Mouse (Mus musculus): ENCODE results near the gene Carmil3. TPM values are rescaled to one million over a fixed set of nuclear protein-coding genes. Genes with fewer than 3 reads are reported as not detected.

Gene Carmil3
- polyA plus RNA-seq (2017; shearing (Covaris generic)): 1 to 10 TPM in 1 of 2 experiments, under 1 TPM in 1; 0.97 to 1.0 TPM

GRCm38 (mm10) chr14:55490361-55491201 is at the start of gene Carmil3:
Gene Carmil3 (plus strand): TSS chr14:55490651.

GRCm38 (mm10) chr14:55478651-55479599 is 11.5 kb upstream of the Carmil3 start, which contains the start of gene Dhrs4:
Gene Dhrs4 (plus strand): TSS chr14:55478758.

GRCm38 (mm10) chr14:55510125-55510731 is 19.8 kb downstream of the Carmil3 start, which contains the start of gene Cpne6:
Gene Cpne6 (plus strand): TSS chr14:55510445.

GRCm38 (mm10) chr14:55524785-55525184 is 34.3 kb downstream of the Carmil3 start, which contains the start of gene Nrl:
Gene Nrl (minus strand): TSS chr14:55524981.

GRCm38 (mm10) chr14:55540067-55540786 is 49.8 kb downstream of the Carmil3 start, which contains the start of gene Pck2:
Gene Pck2 (plus strand): TSS chr14:55540266.

Other genes starting within 250 kb of the Carmil3 start
- 10 to 100 TPM; 46.9 to 50.3 TPM for gene Dhrs4, start 11.9 kb upstream of the Carmil3 start, polyA plus RNA-seq (2017; shearing (Covaris generic))
- gene Cpne6, start 19.8 kb downstream of the Carmil3 start, polyA plus RNA-seq (2017; shearing (Covaris generic)): under 1 TPM in 1 of 2 experiments, not detected in 1; 0.75 TPM
- under 1 TPM; 0.11 to 0.16 TPM for gene Nrl, start 34.3 kb downstream of the Carmil3 start, polyA plus RNA-seq (2017; shearing (Covaris generic))
- 10 to 100 TPM in 1 of 2 experiments, 1 to 10 TPM in 1; 9.6 to 27.7 TPM for gene Pck2, start 49.6 kb downstream of the Carmil3 start, polyA plus RNA-seq (2017; shearing (Covaris generic))
- 100 to 1,000 TPM; 127 to 137 TPM for gene Dcaf11, start 69.4 kb downstream of the Carmil3 start, polyA plus RNA-seq (2017; shearing (Covaris generic))
- 1 to 10 TPM; 2.3 to 5.0 TPM for gene A730061H03Rik, start 69.8 kb downstream of the Carmil3 start, polyA plus RNA-seq (2017; shearing (Covaris generic))
- gene Fitm1, start 85.0 kb downstream of the Carmil3 start, polyA plus RNA-seq (2017; shearing (Covaris generic)): not detected
- 1,000 to 10,000 TPM; 1,262 to 1,326 TPM for gene Psme1, start 87.5 kb downstream of the Carmil3 start, polyA plus RNA-seq (2017; shearing (Covaris generic))
- gene Emc9, start 94.7 kb downstream of the Carmil3 start, polyA plus RNA-seq (2017; shearing (Covaris generic)): 10 to 100 TPM; 29.1 to 38.6 TPM
- 1,000 to 10,000 TPM; 1,039 to 1,128 TPM for gene Psme2, start 100.5 kb downstream of the Carmil3 start, polyA plus RNA-seq (2017; shearing (Covaris generic))
- 10 to 100 TPM; 30.5 to 62.2 TPM for gene Rnf31, start 101.1 kb downstream of the Carmil3 start, polyA plus RNA-seq (2017; shearing (Covaris generic))
- 100 to 1,000 TPM; 169 to 197 TPM for gene Irf9, start 112.9 kb downstream of the Carmil3 start, polyA plus RNA-seq (2017; shearing (Covaris generic))
- gene Rec8, start 127.4 kb downstream of the Carmil3 start, polyA plus RNA-seq (2017; shearing (Covaris generic)): 1 to 10 TPM; 2.8 to 5.6 TPM
- 10 to 100 TPM; 31.1 to 45.2 TPM for gene Ipo4, start 145.3 kb downstream of the Carmil3 start, polyA plus RNA-seq (2017; shearing (Covaris generic))
- gene Gm49378, start 147.2 kb downstream of the Carmil3 start, polyA plus RNA-seq (2017; shearing (Covaris generic)): 1 to 10 TPM; 1.6 to 2.2 TPM
- 10 to 100 TPM; 64.4 to 75.6 TPM for gene Tm9sf1, start 153.2 kb downstream of the Carmil3 start, polyA plus RNA-seq (2017; shearing (Covaris generic))
- 1 to 10 TPM; 1.3 to 1.6 TPM for gene Tssk4, start 159.5 kb downstream of the Carmil3 start, polyA plus RNA-seq (2017; shearing (Covaris generic))
- 100 to 1,000 TPM; 101 to 105 TPM for gene Mdp1, start 169.9 kb downstream of the Carmil3 start, polyA plus RNA-seq (2017; shearing (Covaris generic))
- 10 to 100 TPM; 34.4 to 55.8 TPM for gene Gmpr2, start 181.3 kb downstream of the Carmil3 start, polyA plus RNA-seq (2017; shearing (Covaris generic))
- 100 to 1,000 TPM; 479 to 482 TPM for gene Nedd8, start 181.5 kb downstream of the Carmil3 start, polyA plus RNA-seq (2017; shearing (Covaris generic))
- 10 to 100 TPM; 50.8 to 60.2 TPM for gene Tinf2, start 191.2 kb downstream of the Carmil3 start, polyA plus RNA-seq (2017; shearing (Covaris generic))
- under 1 TPM; 0.32 to 0.81 TPM for gene Tgm1, start 223.3 kb downstream of the Carmil3 start, polyA plus RNA-seq (2017; shearing (Covaris generic))
- 10 to 100 TPM; 57.8 to 79.6 TPM for gene Rabggta, start 231.6 kb downstream of the Carmil3 start, polyA plus RNA-seq (2017; shearing (Covaris generic))